Mouse (Mus musculus) liver, adult 2 months (tissue): ENCODE results near the gene Irf1.

Source experiments
- CTCF ChIP-seq: fragments of 200-500 bp; IDR thresholded peaks from 2 replicates; pipeline ENCODE4 v1.5.1; 2011; ENCODE audit warnings: low read depth, low read length, control low read depth
- POLR2A ChIP-seq: fragments of 200-500 bp; IDR thresholded peaks from 2 replicates; pipeline ENCODE4 v1.6.1; 2011; ENCODE audit warnings: low read length, control low read depth; ENCODE audit not compliant: insufficient read depth; ENCODE audit errors: extremely low read depth

DNA sequence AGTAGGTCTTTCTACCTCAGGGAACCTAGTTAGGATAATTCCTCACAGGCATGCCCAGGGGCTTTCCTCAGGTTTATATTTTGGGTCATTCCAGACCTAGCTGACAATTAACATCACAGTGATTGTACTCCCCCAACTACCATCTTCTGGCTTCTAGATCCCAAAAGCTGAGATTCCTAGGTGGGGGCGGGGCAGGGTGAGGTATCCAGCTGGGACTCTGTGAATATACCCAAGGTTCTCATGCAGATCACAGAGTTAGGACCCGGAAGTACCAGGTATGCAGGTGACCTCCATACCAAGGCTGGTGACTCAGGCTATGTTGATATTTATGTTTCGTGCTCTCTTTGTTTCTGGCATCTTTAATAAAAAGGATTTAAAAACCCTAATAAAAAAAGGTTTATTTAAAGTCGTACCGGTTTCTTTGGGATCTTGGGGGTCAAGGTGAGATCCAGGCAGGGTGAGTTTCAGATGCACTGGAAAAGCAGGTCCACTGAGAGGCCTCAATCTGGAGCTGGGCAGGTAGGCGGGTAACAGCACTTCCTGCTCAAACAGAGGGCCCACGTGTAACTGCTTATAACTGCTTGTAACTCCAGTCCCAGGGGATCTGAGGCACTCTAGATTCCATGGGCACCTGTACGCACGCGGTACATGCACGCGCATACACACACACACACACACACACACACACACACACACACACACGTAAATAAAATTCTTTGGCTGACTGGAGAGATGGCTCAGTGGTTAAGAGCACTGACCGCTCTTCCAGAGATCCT, 34.9 kb downstream of the Irf1 start:
- no peak for TF ChIP-seq CTCF
- TF ChIP-seq POLR2A: no peak
